Mouse (Mus musculus) midbrain, postnatal 0 days (tissue): ENCODE measurements at regions not wholly inside any gene's neighbourhood (a gene's known extent, or its start where the extent isn't known, plus 50 kb on each side); places are given as distances from the start of the nearest gene placed in this dataset.

Experiments
- ATAC-seq: fragments of 200-750 bp; cut with Nextera tagmentation; 2 replicates; pipeline ENCODE4 v1.8.0; 2017; ENCODE audit warnings: moderate number of reproducible peaks, mild to moderate bottlenecking, moderate TSS enrichment, moderate library complexity; ENCODE audit not compliant: low FRiP score
- DNase-seq: peaks from one replicate; pipeline ENCODE4 v3.0.0-alpha.2; 2015; ENCODE audit warnings: low spot score
- H3K27ac ChIP-seq: fragments of 300-500 bp; sonication (generic); 2 replicates; pipeline ENCODE4 v1.5.1; 2014; ENCODE audit warnings: low read depth, mild to moderate bottlenecking, low read length, mixed read lengths
- H3K27me3 ChIP-seq: fragments of 300-500 bp; sonication (generic); 2 replicates; pipeline ENCODE4 v1.6.1; 2014; ENCODE audit warnings: low read length, control low read depth, mixed read lengths; ENCODE audit not compliant: insufficient read depth
- H3K36me3 ChIP-seq: fragments of 300-500 bp; sonication (generic); 2 replicates; pipeline ENCODE4 v1.6.1; 2014; ENCODE audit warnings: low read length, control low read depth, mixed read lengths; ENCODE audit not compliant: insufficient read depth
- H3K4me1 ChIP-seq: fragments of 300-500 bp; sonication (generic); 2 replicates; pipeline ENCODE4 v1.6.1; 2014; ENCODE audit warnings: mild to moderate bottlenecking, control low read depth, antibody characterized with exemption, low read length, mixed read lengths; ENCODE audit not compliant: insufficient read depth
- H3K4me2 ChIP-seq: fragments of 300-500 bp; sonication (generic); 2 replicates; pipeline ENCODE4 v1.6.1; 2014; ENCODE audit warnings: low read depth, mild to moderate bottlenecking, low read length, mixed read lengths; ENCODE audit not compliant: poor library complexity, severe bottlenecking
- H3K4me3 ChIP-seq: fragments of 300-500 bp; sonication (generic); 2 replicates; pipeline ENCODE4 v1.5.1; 2014; ENCODE audit warnings: low read depth, mild to moderate bottlenecking, low read length, moderate library complexity
- H3K9ac ChIP-seq: fragments of 300-500 bp; sonication (generic); replicated peaks from 2 replicates; pipeline ENCODE4 v1.6.1; 2014; ENCODE audit warnings: mild to moderate bottlenecking, low read length, moderate library complexity, mixed read lengths; ENCODE audit not compliant: poor library complexity, severe bottlenecking
- H3K9me3 ChIP-seq: fragments of 300-500 bp; sonication (generic); 2 replicates; pipeline ENCODE4 v1.6.1; 2016; ENCODE audit warnings: low read length, control low read depth
- CTCF ChIP-seq: IDR thresholded peaks from 2 replicates; pipeline ENCODE4 v1.5.1; 2016; ENCODE audit warnings: antibody characterized with exemption, mild to moderate bottlenecking
- WGBS: fragments of 180-500 bp; shearing (Covaris S2); extraction: QIAGEN DNeasy Blood & Tissue Kit; methylation state at CpG from one replicate; pipeline ENCODE4 v1.1.7; 2014; 5-methylcytosine and 5-hydroxymethylcytosine counted together

GRCm38 (mm10) chr1:51539634-51540033, 61.4 kb upstream of the Nabp1 start:
- Histone ChIP-seq H3K36me3 (no peaks in the 10 kb centered on the region), H3K4me1 (no peaks in the 10 kb centered on the region), H3K27ac (no peak overlapping the region), H3K4me2 (no peak overlapping the region), H3K9me3 (no peaks in the 10 kb centered on the region), H3K9ac (no peak overlapping the region), H3K4me3 (no peak overlapping the region), H3K27me3 (no peaks in the 10 kb centered on the region)
- DNase-seq (no peak), ATAC-seq (no peak)
- TF ChIP-seq CTCF: no peak
- WGBS: 74% methylated on average over 4 of the region's 4 CpGs

- H3K4me3 ChIP-seq: no peak overlapping the region
- no peak for TF ChIP-seq CTCF
These were observed 60.6 kb upstream of the Nabp1 start for GRCm38 (mm10) chr1:51538836-51539235.

GRCm38 (mm10) chr1:51537765-51538360, 59.6 kb upstream of the Nabp1 start:
- no peak overlapping the region for H3K9ac ChIP-seq
- no peak overlapping the region for H3K4me3 ChIP-seq
- ATAC-seq: no peak
- H3K27me3 ChIP-seq: no peaks in the 10 kb centered on the region
- DNase-seq: no peak
- H3K9me3 ChIP-seq: no peaks in the 10 kb centered on the region
- no peaks in the 10 kb centered on the region for H3K4me1 ChIP-seq
- H3K27ac ChIP-seq: no peak overlapping the region
- TF ChIP-seq CTCF: no peak
- no peak overlapping the region for H3K4me2 ChIP-seq
- no peaks in the 10 kb centered on the region for H3K36me3 ChIP-seq
- 94% methylated on average over 7 of the region's 7 CpGs for WGBS

More at GRCm38 (mm10) chr1:51538836-51539235, 60.6 kb upstream of the Nabp1 start:
- H3K4me2 ChIP-seq: no peak overlapping the region
- DNase-seq: no peak
- no peak overlapping the region for H3K9ac ChIP-seq
- no peaks in the 10 kb centered on the region for H3K4me1 ChIP-seq
- no peak for ATAC-seq
- H3K36me3 ChIP-seq: no peaks in the 10 kb centered on the region
- H3K27me3 ChIP-seq: no peaks in the 10 kb centered on the region
- 53% methylated on average over 2 of the region's 2 CpGs for WGBS
- H3K9me3 ChIP-seq: no peaks in the 10 kb centered on the region
- H3K27ac ChIP-seq: no peak overlapping the region

DNA sequence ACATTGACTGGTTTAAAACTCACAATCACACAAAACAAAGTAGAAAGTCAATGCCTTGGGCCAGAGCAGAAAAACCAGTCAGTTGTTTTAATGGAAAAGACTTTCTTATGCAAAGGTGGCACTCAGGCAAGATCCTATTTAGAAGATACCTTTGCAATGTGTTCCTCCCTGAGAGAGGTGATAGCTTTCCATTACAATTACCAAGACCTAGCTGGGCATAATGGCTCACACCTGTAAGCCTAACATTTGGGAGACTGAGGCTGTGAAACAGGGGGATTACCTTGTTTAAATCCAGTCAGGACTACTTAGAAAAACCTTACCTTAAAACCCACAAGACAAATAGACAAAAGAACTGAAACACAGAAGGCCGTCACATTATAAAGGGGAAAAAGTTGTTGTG, 57.9 kb upstream of the Nabp1 start:
- Histone ChIP-seq H3K4me2 (no peak overlapping the region), H3K4me1 (no peaks in the 10 kb centered on the region), H3K4me3 (no peak overlapping the region), H3K27ac (no peak overlapping the region), H3K36me3 (no peaks in the 10 kb centered on the region), H3K27me3 (no peaks in the 10 kb centered on the region), H3K9ac (no peak overlapping the region), H3K9me3 (no peaks in the 10 kb centered on the region)
- no peak for TF ChIP-seq CTCF
- 84% methylated on average over 1 of the region's 1 CpGs for WGBS
- DNase-seq: no peak
- no peak for ATAC-seq

DNA sequence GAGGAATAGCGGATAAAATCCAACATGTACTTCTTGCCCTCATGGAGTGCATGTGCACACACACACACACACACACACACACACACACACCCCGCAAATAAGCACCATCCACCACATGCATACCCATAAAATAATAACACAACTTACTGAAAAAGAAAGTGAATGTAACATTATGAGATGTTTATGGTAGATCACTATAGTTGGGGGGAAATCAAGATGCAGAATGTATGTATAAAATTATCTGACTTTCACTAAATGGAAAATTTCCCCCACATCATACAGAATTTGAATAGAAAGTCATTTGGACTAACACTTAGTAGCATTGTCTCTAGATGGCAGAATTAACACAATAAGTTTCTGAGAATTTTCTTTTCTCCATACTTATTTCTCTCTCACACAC, 57.2 kb upstream of the Nabp1 start:
- Histone ChIP-seq H3K9me3 (no peaks in the 10 kb centered on the region), H3K27ac (no peak overlapping the region), H3K27me3 (no peaks in the 10 kb centered on the region), H3K4me2 (no peak overlapping the region), H3K36me3 (no peaks in the 10 kb centered on the region), H3K9ac (no peak overlapping the region), H3K4me3 (no peak overlapping the region), H3K4me1 (no peaks in the 10 kb centered on the region)
- WGBS: 96% methylated on average over 2 of the region's 2 CpGs
- ATAC-seq (no peak), DNase-seq (no peak)
- TF ChIP-seq CTCF: no peak

- Histone ChIP-seq H3K27ac (no peak overlapping the region), H3K4me2 (no peak overlapping the region), H3K9me3 (no peaks in the 10 kb centered on the region), H3K4me3 (no peak overlapping the region), H3K4me1 (no peaks in the 10 kb centered on the region), H3K27me3 (no peaks in the 10 kb centered on the region), H3K9ac (no peak overlapping the region), H3K36me3 (no peaks in the 10 kb centered on the region)
- DNase-seq (no peak), ATAC-seq (no peak)
- 77% methylated on average over 1 of the region's 1 CpGs for WGBS
- no peak for TF ChIP-seq CTCF
These were observed 53.1 kb upstream of the Nabp1 start for GRCm38 (mm10) chr1:51531360-51531759.
